Comparison of ENCODE assay signal across 22 mouse cellular contexts in genomic region chr19:48244036-48244435, GRCm38 (mm10). TPM values are rescaled to one million over a fixed set of nuclear protein-coding genes. Genes with fewer than 3 reads are reported as not detected.
DNase-seq lines count a peak whose midpoint lies in the region; ATAC-seq and TF ChIP-seq lines count a peak whose summit lies in the region.
"Had no signal": no experiment of that assay in that cellular context is flagged by ENCODE, and none has a peak within 500 bp of the region (broad histone marks: within the 10 kb centered on the region; RNA-seq: fewer than 3 reads in every experiment).

No protein-coding gene starts in this region.

- H3K27ac ChIP-seq in midbrain, embryonic 11.5 days (ENCODE audit: low read depth, low read length) = no peak overlapping the region
- H3K27ac ChIP-seq in midbrain, postnatal 0 days (ENCODE audit: low read depth, low read length) = no peak overlapping the region

- no peaks in the 10 kb centered on the region for H3K36me3 ChIP-seq in midbrain, embryonic 11.5 days (ENCODE audit: control insufficient read depth, insufficient read depth, low read length)
- H3K36me3 ChIP-seq in midbrain, postnatal 0 days (ENCODE audit: insufficient read depth, low read length) = no peaks in the 10 kb centered on the region
- H3K36me3 ChIP-seq: G1E had no signal

- no peak overlapping the region for H3K4me2 ChIP-seq in midbrain, embryonic 11.5 days
- no peak overlapping the region for H3K4me2 ChIP-seq in midbrain, postnatal 0 days (ENCODE audit: low read depth, low read length, poor library complexity, severe bottlenecking)

- no peak overlapping the region for H3K4me3 ChIP-seq in midbrain, embryonic 11.5 days (ENCODE audit: low read depth, low read length)
- no peak overlapping the region for H3K4me3 ChIP-seq in midbrain, postnatal 0 days (ENCODE audit: low read depth, low read length)

- intact Hi-C loops in heart, postnatal 10 days (cut with DNase I) = no loop called here

- H3K4me1 ChIP-seq in midbrain, embryonic 11.5 days (ENCODE audit: control insufficient read depth, insufficient read depth, low read length) = peaks cover 4% of the 10 kb centered on the region
- 0 out of 2 replicates have a peak, but pooled peaks cover 2% of the 10 kb centered on the region for H3K4me1 ChIP-seq in midbrain, postnatal 0 days (ENCODE audit: insufficient read depth, low read length)

- H3K27me3 ChIP-seq in midbrain, embryonic 11.5 days (ENCODE audit: control insufficient read depth, insufficient read depth, low read length) = no peaks in the 10 kb centered on the region; the same call in 1 of the 2 replicates
- no peaks in the 10 kb centered on the region for H3K27me3 ChIP-seq in midbrain, postnatal 0 days (ENCODE audit: insufficient read depth, low read length)
- H3K27me3 ChIP-seq: CH12.LX had no signal

- ATAC-seq in midbrain, embryonic 11.5 days (ENCODE audit: low FRiP score) = no peak
- ATAC-seq in midbrain, postnatal 0 days (ENCODE audit: low FRiP score) = no peak
- ATAC-seq: activated CD4-positive, CD25-positive, alpha-beta regulatory T cell, adult 4 months; CD4-positive, CD25-positive, alpha-beta regulatory T cell, adult 4 months; Patski had no signal

- no peak for TF ChIP-seq CTCF in midbrain, postnatal 0 days (IDR thresholded peaks at IDR 0.05)

- H3K9ac ChIP-seq in midbrain, embryonic 11.5 days (ENCODE audit: low read length) = no peak overlapping the region
- H3K9ac ChIP-seq in midbrain, postnatal 0 days (replicated peaks; ENCODE audit: low read length, poor library complexity, severe bottlenecking) = no peak overlapping the region

- H3K9me3 ChIP-seq in midbrain, embryonic 11.5 days (ENCODE audit: control insufficient read depth, low read length) = no peaks in the 10 kb centered on the region
- no peaks in the 10 kb centered on the region for H3K9me3 ChIP-seq in midbrain, postnatal 0 days (ENCODE audit: low read length)

- 76% methylated on average over 3 of the region's 3 CpGs for WGBS in midbrain, embryonic 11.5 days
- 85% methylated on average over 3 of the region's 3 CpGs for WGBS in midbrain, postnatal 0 days

- DNase-seq in heart, adult 11 months = peak; percentile 59
- no peak for DNase-seq in heart, postnatal 10 days
- DNase-seq in midbrain, embryonic 11.5 days (ENCODE audit: low spot score, missing footprints) = peak; percentile 62
- no peak for DNase-seq in midbrain, postnatal 0 days (ENCODE audit: low spot score)
- DNase-seq: adrenal gland, adult 2 months; adrenal gland, adult 8-10 months; adrenal gland, postnatal 10 days; adrenal gland, postnatal 14 days; adrenal gland, postnatal 25 days; adrenal gland, postnatal 36 days; B cell, adult 2 months; cerebellum, adult 11 months; cerebellum, adult 11-12 months; cerebellum, adult 18-20 months had no signal

RNA-seq across cellular contexts. Expression of gene Sorcs3, which starts 38.2 kb away (rescaled TPM):
- under 1 TPM; 0.07 TPM for total RNA-seq in heart, postnatal 10 days (2021)
- polyA plus RNA-seq in midbrain, embryonic 11.5 days (2014; fragmentation: Nextera tagmentation; extraction: Ambion mirVana) = 3.1 and 3.7 TPM in 2 replicates
- 25.3 and 33.2 TPM in 2 replicates for total RNA-seq in midbrain, postnatal 0 days (2014; rRNA removed)
- 16.4 and 18.3 TPM in 2 replicates for polyA plus RNA-seq in midbrain, postnatal 0 days (2015; fragmentation: Nextera tagmentation; extraction: Ambion mirVana)
- total RNA-seq: adrenal gland, adult 18-20 months; adrenal gland, adult 2 months; adrenal gland, postnatal 14 days; adrenal gland, postnatal 36 days; CH12.LX; ES-E14; G1E; MEL had no signal
- polyA plus RNA-seq: activated CD4-positive, CD25-positive, alpha-beta regulatory T cell, adult 4 months; adrenal gland, adult 2 months; CD4-positive, CD25-positive, alpha-beta regulatory T cell, adult 4 months; G1E had no signal

Comparison
In these comparisons a context has a peak if more than half of its experiments do, and no peak if none do; other contexts are left out.
1. DNase-seq: peak in heart, adult 11 months (single experiment) and midbrain, embryonic 11.5 days (single experiment); none in heart, postnatal 10 days (0 of 2) and midbrain, postnatal 0 days (single experiment).
2. RNA of gene Sorcs3, which starts 38.2 kb away (total RNA-seq): 25.3 to 33.2 TPM in midbrain, postnatal 0 days; 0.07 TPM in heart, postnatal 10 days; every median in the first group is over 10 times any median in the second.